Mouse (Mus musculus) monocyte, adult 59 days (primary cell): Measurements from ENCODE around the gene Fopnl. TPM values are rescaled to one million over a fixed set of nuclear protein-coding genes. Genes with fewer than 3 reads are reported as not detected.

Experiments used
- total RNA-seq, 2 experiments: library from RNA; stranded (reverse); gene quantifications; one replicate each; pipeline ENCODE4 v1.2.4; 2023

The Fopnl gene
- 10 to 100 TPM; 17.6 to 20.3 TPM for total RNA-seq

GRCm38 (mm10) chr16:14316884-14317876, at the start of gene Fopnl:
Gene Fopnl, minus strand, starts transcription at chr16:14317405.

GRCm38 (mm10) chr16:14361362-14362098, 44.3 kb upstream of the Fopnl start, which contains the start of gene Abcc1:
Gene Abcc1, plus strand, starts transcription at chr16:14361558.

GRCm38 (mm10) chr16:14291223-14291622, 26.0 kb downstream of the Fopnl start, which contains the start of gene Myh11:
Gene Myh11, minus strand, starts transcription at chr16:14291372.

Other genes with a start within 250 kb of the Fopnl start
- gene Nde1, start 154.1 kb downstream of the Fopnl start, total RNA-seq = 10 to 100 TPM; 32.7 to 33.0 TPM
- gene Marf1, start 154.1 kb downstream of the Fopnl start, total RNA-seq = 10 to 100 TPM; 44.8 to 45.5 TPM
- under 1 TPM in 1 of 2 experiments, not detected in 1; 0.24 TPM for gene Myh11, start 26.0 kb downstream of the Fopnl start, total RNA-seq
- 10 to 100 TPM; 60.6 to 62.5 TPM for gene Abcc1, start 44.2 kb upstream of the Fopnl start, total RNA-seq
- gene A630010A05Rik, start 244.9 kb upstream of the Fopnl start, total RNA-seq = not detected